Mouse (Mus musculus) forebrain, embryonic 11.5 days (tissue): ENCODE results near the gene Gm45711. TPM values are rescaled to one million over a fixed set of nuclear protein-coding genes. Genes with fewer than 3 reads are reported as not detected.

Experiments used
- ATAC-seq: fragments of 200-750 bp; cut with Nextera tagmentation; replicated peaks from 2 replicates; pipeline ENCODE4 v1.8.0; 2017; ENCODE audit warnings: moderate TSS enrichment; ENCODE audit not compliant: low FRiP score
- DNase-seq: peaks from one replicate; pipeline ENCODE4 v3.0.0-alpha.2; 2017; ENCODE audit warnings: low spot score
- H3K27ac ChIP-seq: fragments of 300-500 bp; sonication (generic); 2 replicates; pipeline ENCODE4 v1.5.1; 2014; ENCODE audit warnings: low read depth, low read length
- H3K27me3 ChIP-seq: fragments of 300-500 bp; sonication (generic); 2 replicates; pipeline ENCODE4 v1.6.1; 2014; ENCODE audit warnings: mild to moderate bottlenecking, low read length, mixed read lengths; ENCODE audit not compliant: control insufficient read depth, insufficient read depth
- H3K36me3 ChIP-seq: fragments of 300-500 bp; sonication (generic); 2 replicates; pipeline ENCODE4 v1.6.1; 2014; ENCODE audit warnings: mild to moderate bottlenecking, low read length, moderate library complexity, mixed read lengths; ENCODE audit not compliant: control insufficient read depth, insufficient read depth
- H3K4me1 ChIP-seq: fragments of 300-500 bp; sonication (generic); replicated peaks from 2 replicates; pipeline ENCODE4 v1.6.1; 2014; ENCODE audit warnings: low read length, mixed read lengths; ENCODE audit not compliant: control insufficient read depth, insufficient read depth
- H3K4me2 ChIP-seq: fragments of 300-500 bp; sonication (generic); 2 replicates; pipeline ENCODE4 v1.6.1; 2014; ENCODE audit warnings: low read depth, mild to moderate bottlenecking, low read length, moderate library complexity, mixed read lengths; ENCODE audit not compliant: severe bottlenecking
- H3K4me3 ChIP-seq: fragments of 300-500 bp; sonication (generic); 2 replicates; pipeline ENCODE4 v1.5.1; 2014; ENCODE audit warnings: low read depth, low read length
- H3K9ac ChIP-seq: fragments of 300-500 bp; sonication (generic); 2 replicates; pipeline ENCODE4 v1.6.1; 2014; ENCODE audit warnings: low read length
- H3K9me3 ChIP-seq: fragments of 300-500 bp; sonication (generic); 2 replicates; pipeline ENCODE4 v1.6.1; 2016; ENCODE audit warnings: low read length, mixed read lengths; ENCODE audit not compliant: control insufficient read depth
- WGBS: fragments of 180-500 bp; shearing (Covaris S2); extraction: QIAGEN DNeasy Blood & Tissue Kit; methylation state at CpG from one replicate; pipeline ENCODE4 v1.1.7; 2014; 5-methylcytosine and 5-hydroxymethylcytosine counted together
- polyA plus RNA-seq: library from polyadenylated mRNA; unstranded; fragments of >200 nt; fragmentation: Nextera tagmentation; extraction: Ambion mirVana; gene quantifications from 2 replicates; pipeline ENCODE4 v1.2.1, GENCODE M21; 2014

Gene Gm45711
- polyA plus RNA-seq, 1 experiment from 2014 or later: not detected

DNA sequence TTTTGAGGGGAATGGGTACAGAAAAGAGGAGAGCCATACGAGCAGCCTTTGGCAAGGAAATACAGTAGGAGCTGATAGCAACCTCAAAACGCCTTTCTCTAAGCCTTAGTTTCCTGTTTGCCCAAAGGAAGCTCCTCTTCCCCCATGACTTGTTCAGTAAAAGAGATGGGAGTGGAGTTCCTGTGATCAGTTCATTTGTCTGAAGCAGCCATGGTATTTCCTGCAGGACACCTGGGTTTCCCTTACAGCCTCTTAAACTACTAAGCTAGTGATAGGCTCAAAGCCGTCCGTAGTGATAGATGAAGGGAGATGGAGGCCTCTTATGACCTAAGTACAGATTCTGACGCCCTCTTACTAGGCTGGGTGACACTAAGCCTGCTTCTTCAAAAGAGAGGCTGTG is 32.5 kb upstream of the Gm45711 start:
- Histone ChIP-seq H3K9me3 (no peaks in the 10 kb centered on the region), H3K4me3 (no peak overlapping the region), H3K27ac (no peak overlapping the region), H3K36me3 (no peaks in the 10 kb centered on the region), H3K27me3 (no peaks in the 10 kb centered on the region), H3K4me2 (no peak overlapping the region), H3K4me1 (no peaks in the 10 kb centered on the region; the same call in 1 of the 2 replicates), H3K9ac (no peak overlapping the region)
- ATAC-seq: no peak
- WGBS: 85% methylated on average over 5 of the region's 5 CpGs
- DNase-seq: no peak

DNA sequence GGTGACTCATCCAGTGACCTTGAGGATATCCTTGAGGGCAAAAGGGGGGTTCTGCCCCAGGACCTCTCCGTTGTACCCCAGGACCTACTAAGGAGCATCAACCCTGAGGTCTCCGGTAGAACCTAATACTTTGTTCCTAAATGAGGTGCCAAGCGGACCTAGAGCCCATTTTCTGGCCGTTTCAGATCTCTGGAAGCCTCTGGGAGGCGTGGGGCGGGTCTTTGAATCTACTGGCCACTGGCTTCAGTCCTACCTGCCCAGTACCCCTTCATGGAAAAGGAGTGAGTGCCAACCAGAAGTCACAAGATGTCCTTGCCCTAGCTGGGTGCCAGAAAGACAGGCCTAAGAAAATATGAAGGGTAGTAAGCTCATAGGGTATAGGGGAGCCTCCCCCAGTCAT is 31.8 kb upstream of the Gm45711 start:
- H3K27me3 ChIP-seq: no peaks in the 10 kb centered on the region
- no peak overlapping the region for H3K27ac ChIP-seq
- H3K4me2 ChIP-seq: peak overlapping the region; percentile 85
- peak overlapping the region; percentile 55; the same call in 1 of the 2 replicates for H3K4me3 ChIP-seq
- ATAC-seq: no peak
- whole genome bisulfite sequencing: 48% methylated on average over 6 of the region's 6 CpGs
- H3K9ac ChIP-seq: peak overlapping the region; percentile 10; the same call in 1 of the 2 replicates
- H3K4me1 ChIP-seq: no peaks in the 10 kb centered on the region; the same call in 1 of the 2 replicates
- H3K9me3 ChIP-seq: no peaks in the 10 kb centered on the region
- no peak for DNase-seq
- no peaks in the 10 kb centered on the region for H3K36me3 ChIP-seq

DNA sequence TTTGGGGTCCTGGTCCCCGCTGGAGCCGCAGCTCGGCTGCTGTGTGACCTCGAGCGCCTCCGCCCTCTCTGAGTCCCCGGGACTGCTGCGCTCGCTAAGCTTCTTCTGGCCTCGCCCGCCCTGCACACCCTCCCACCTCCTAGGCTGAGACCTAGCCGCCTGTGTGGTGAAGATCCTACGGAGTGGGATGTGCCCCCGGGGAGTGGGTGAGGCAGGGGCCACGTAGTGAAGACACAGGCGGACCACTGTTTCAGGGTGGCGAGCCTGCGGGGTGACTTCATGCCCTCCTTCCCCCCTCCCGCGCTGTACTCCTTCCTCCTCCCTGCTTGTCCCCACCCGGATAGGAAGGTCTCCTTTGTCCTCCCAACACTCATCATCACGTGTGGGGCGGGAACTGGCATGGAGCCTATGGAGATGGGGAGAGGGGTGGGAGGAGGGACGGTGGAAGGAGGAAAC is 31.3 kb upstream of the Gm45711 start:
- ATAC-seq: peak; percentile 73
- H3K4me3 ChIP-seq: peak overlapping the region; percentile 55

DNA sequence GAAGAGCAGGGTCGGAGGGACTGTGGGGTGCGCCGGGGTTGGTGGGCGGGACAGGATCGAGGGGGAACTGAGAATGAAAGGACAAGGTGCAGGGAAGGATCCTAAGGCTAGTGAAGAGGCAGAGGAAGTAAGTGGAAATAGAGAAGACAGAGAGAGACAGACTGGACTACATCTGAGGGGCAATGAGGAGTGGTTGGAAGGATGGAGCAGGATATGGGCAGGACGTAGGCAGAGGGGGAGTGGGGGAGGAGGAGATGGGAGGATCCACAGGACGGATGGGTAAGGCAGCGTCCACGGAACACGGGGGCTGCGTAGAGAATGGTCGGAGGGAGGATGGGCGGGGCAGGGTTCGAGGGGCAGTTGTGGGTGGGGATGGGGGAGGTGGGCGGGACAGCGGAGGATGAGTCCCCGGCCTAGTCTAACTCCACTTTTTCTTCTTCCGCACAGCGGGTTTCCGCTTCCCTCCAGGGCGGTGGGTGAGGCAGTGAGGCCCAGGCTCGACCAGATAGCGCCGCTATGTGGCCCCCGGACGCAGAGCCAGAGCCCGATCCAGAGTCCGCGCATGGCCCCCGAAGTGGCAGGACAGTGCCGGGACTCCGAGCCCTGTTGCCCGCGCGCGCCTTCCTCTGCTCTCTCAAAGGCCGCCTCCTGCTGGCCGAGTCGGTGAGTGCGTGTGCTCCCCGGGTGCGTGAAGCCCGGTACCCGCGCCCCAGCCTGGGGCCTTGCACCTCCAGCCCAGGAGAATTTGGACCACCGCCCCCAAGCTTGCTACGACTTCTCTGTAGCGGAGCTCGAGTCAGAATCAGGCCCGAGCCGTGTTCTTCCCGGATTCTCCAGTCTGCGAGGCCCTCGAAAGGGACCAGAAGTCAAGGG is 30.6 kb upstream of the Gm45711 start:
- Histone ChIP-seq H3K9me3 (no peaks in the 10 kb centered on the region), H3K4me3 (peak overlapping the region; percentile 55), H3K4me2 (peak overlapping the region; percentile 85), H3K9ac (peak overlapping the region; percentile 74), H3K27ac (peak overlapping the region; percentile 31), H3K27me3 (no peaks in the 10 kb centered on the region), H3K36me3 (no peaks in the 10 kb centered on the region), H3K4me1 (no peaks in the 10 kb centered on the region; the same call in 1 of the 2 replicates)
- DNase-seq (peak; percentile 91), ATAC-seq (peak; percentile 80)
- under 1% methylated on average over 45 of the region's 54 CpGs for WGBS

More for the DNA sequence above, 31.3 kb upstream of the Gm45711 start:
- H3K9ac ChIP-seq: peak overlapping the region; percentile 74
- H3K9me3 ChIP-seq: no peaks in the 10 kb centered on the region
- H3K27me3 ChIP-seq: no peaks in the 10 kb centered on the region
- peak overlapping the region; percentile 85 for H3K4me2 ChIP-seq
- H3K4me1 ChIP-seq: no peaks in the 10 kb centered on the region; the same call in 1 of the 2 replicates
- no peak for DNase-seq
- under 1% methylated on average over 22 of the region's 24 CpGs for WGBS
- no peaks in the 10 kb centered on the region for H3K36me3 ChIP-seq
- H3K27ac ChIP-seq: peak overlapping the region; percentile 31; the same call in 1 of the 2 replicates

DNA sequence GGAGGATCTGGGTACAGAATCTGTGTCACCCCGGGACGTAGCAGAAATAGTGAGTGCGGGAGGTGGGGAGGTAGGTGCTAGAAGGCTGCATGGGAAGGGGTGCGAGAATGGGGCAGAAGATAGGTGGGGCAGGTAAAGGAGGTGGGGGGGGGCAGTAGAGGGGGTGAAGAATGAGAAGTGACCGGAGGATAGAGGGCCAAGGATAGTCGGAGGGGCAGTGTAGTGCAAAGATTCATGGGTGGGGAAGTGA is 30.0 kb upstream of the Gm45711 start:
- ATAC-seq: no peak
- no peaks in the 10 kb centered on the region for H3K27me3 ChIP-seq
- no peak for DNase-seq
- H3K36me3 ChIP-seq: no peaks in the 10 kb centered on the region
- peak overlapping the region; percentile 74 for H3K9ac ChIP-seq
- no peak overlapping the region for H3K27ac ChIP-seq
- peak overlapping the region; percentile 55 for H3K4me3 ChIP-seq
- no peaks in the 10 kb centered on the region for H3K9me3 ChIP-seq
- H3K4me1 ChIP-seq: no peaks in the 10 kb centered on the region; the same call in 1 of the 2 replicates
- 5% methylated on average over 6 of the region's 6 CpGs for WGBS
- peak overlapping the region; percentile 85 for H3K4me2 ChIP-seq

DNA sequence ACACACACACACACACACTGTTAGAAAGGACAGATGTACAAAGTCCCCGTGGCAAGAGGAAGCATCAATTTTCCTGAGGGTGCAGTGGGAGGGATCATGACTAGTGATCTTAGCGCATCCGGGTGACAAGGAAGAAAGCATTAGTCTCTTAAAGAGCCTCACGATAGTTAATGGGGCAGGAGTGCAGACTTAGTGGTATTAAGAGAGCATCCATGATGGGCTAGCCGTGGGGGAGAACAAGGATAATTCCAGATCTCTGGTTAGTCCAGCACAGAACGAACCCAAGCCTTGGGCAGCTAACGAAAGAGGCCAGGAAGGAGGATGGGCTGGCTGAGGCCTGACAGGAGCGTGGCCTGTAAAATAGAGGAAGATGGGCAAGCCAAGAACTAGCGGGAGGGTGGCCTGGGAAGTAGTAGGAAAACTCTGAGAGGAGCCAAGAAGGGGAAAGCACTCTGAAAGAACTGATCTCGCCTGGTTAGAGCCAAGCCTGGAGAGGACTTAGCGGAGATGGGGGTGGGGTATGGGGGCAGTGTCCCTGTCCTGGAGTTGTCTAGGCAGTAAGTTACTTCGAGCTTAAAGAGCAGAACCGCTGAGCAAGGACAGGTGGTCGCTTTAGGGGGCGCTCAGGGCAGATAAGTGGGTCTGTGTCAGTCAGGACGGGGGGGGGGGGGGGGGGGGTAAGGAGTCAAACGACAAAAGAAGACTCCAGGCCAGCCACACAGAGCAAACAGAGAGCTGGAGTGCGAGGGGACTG is 29.5 kb upstream of the Gm45711 start, which contains the start of gene Cmtm3:
Gene Cmtm3, plus strand, starts transcription at position 182 of the 754 bp plus-strand sequence.
- no peak within 1 kb of the TSS for H3K27ac ChIP-seq

DNA sequence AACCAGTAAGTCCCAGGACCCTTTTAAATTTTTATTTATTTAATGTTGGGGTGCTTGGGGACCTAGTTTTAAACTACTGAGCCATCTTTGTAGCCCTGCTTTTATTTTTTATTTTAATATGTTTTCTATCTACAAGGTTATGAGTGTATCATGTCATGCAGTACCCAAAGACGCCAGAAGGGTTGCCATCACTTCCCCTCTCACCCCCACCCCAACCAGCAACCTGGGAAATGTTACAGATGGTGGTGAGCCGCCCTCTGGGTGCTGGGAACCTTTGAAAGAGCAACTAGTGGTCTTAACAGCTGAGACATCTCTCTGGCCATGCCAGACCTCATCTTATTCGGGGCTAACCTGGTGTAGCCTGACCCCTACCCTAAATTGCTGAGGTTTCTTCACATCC is 28.0 kb upstream of the Gm45711 start:
- no peaks in the 10 kb centered on the region for H3K36me3 ChIP-seq
- DNase-seq (no peak), ATAC-seq (no peak)
- no peaks in the 10 kb centered on the region for H3K9me3 ChIP-seq
- no peak overlapping the region for H3K9ac ChIP-seq
- no peak overlapping the region for H3K4me3 ChIP-seq
- H3K27ac ChIP-seq: no peak overlapping the region
- no peak overlapping the region for H3K4me2 ChIP-seq
- H3K4me1 ChIP-seq: no peaks in the 10 kb centered on the region; the same call in 1 of the 2 replicates
- H3K27me3 ChIP-seq: no peaks in the 10 kb centered on the region
- 51% methylated on average over 3 of the region's 3 CpGs for WGBS

More for the DNA sequence above, 29.5 kb upstream of the Gm45711 start, which contains the start of gene Cmtm3:
- 12% methylated on average over 17 of the region's 18 CpGs for WGBS
- peak within 1 kb of the TSS; percentile 55 for H3K4me3 ChIP-seq
- no peaks in the 10 kb centered on the region; the same call in 1 of the 2 replicates for H3K4me1 ChIP-seq
- H3K4me2 ChIP-seq: peak within 1 kb of the TSS; percentile 85
- no peak for DNase-seq
- H3K9me3 ChIP-seq: no peaks in the 10 kb centered on the region
- H3K36me3 ChIP-seq: no peaks in the 10 kb centered on the region
- no peak for ATAC-seq
- H3K9ac ChIP-seq: peak within 1 kb of the TSS; percentile 74
- no peaks in the 10 kb centered on the region for H3K27me3 ChIP-seq

DNA sequence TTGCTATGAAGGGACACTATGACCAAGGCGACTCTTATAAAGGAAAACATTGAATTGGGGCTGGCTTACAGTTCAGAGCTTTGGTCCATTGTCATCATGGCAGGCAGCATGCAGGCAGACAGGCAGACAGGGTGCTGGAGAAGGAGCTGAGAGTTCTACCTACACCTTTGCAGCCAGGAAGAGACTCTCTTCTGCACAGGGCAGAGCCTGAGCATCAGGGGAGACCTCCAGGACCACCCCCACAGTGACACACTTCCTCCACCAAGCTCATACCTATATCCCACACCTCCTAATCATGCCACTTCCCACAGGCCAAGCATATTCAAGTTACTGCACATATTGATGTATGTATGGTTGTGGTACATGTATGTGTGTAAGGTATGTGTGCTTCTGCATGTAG is 26.9 kb upstream of the Gm45711 start:
- H3K9me3 ChIP-seq: no peaks in the 10 kb centered on the region
- ATAC-seq: no peak
- no peaks in the 10 kb centered on the region for H3K36me3 ChIP-seq
- WGBS: 85% methylated on average over 1 of the region's 1 CpGs
- H3K4me1 ChIP-seq: no peaks in the 10 kb centered on the region; the same call in 1 of the 2 replicates
- DNase-seq: no peak
- H3K4me3 ChIP-seq: no peak overlapping the region
- H3K27ac ChIP-seq: no peak overlapping the region
- H3K27me3 ChIP-seq: no peaks in the 10 kb centered on the region
- H3K9ac ChIP-seq: no peak overlapping the region
- H3K4me2 ChIP-seq: no peak overlapping the region
